Mouse (Mus musculus): ENCODE measurements around the gene Olfr1197.

Gene Olfr1197

DNA sequence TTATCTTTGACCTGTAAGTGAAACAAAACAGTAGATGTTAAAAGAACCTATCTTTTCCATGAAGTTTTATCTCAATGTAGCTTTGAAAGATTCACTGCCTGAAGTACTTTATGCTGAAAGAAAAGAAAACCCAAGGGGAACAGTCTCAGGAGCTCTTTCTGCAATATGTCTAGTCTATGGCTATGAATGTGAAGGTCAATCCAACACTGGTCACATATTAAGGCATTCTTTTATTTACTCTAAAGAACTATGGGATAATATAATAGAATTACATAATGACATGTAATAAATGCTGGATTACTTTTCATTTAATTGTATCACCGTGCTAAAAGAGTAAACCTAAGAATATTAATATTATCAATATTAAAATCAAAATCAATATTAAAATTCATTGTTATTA lies at the start of gene Olfr1197:
TSS of gene Olfr1197 (minus strand) at position 101 of the 400 bp plus-strand sequence.
- DNase-seq: no peak

DNA sequence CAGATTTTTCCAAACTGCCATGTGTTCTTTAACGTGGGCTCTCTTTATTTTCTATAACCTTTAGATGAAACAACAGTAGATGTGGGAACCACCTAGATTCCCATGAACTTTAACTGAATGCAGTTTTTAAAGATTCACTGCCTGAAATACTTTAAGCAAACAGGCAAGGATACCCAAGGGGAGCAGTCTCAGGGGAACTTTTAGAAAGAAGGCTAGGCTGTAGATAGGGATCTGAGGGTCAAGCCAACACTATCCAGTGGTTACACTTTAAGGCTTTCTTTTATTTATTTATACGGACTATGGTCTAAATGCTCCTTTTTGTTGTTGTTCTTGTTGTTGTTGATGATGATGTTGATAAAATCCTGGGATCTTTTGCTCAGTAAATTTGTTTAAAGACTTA lies 38.2 kb upstream of the Olfr1197 start, which contains the start of gene Olfr1200:
TSS of gene Olfr1200 (minus strand) at position 101 of the 400 bp plus-strand sequence.
- no peak for DNase-seq

DNA sequence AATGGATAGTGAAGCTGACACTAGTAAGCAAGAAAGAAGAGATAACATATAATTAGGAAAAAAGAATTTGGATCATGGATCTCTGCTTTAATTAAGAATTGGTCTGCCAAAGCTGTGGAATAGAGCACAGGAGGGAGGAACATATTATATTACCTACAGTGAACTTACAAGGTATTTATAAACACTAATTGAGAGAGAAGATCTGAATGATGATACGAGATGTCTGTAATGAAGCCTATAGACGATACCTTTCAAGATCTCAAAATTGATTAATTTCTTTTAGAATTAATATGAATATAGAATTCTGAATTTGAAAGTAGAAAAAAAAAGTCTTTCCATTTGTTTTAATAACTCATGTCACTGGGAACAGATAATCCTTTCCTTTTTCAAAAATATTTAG lies 28.2 kb upstream of the Olfr1197 start, which contains the start of gene Olfr1199:
TSS of gene Olfr1199 (minus strand) at position 101 of the 400 bp plus-strand sequence.
- no peak for DNase-seq

DNA sequence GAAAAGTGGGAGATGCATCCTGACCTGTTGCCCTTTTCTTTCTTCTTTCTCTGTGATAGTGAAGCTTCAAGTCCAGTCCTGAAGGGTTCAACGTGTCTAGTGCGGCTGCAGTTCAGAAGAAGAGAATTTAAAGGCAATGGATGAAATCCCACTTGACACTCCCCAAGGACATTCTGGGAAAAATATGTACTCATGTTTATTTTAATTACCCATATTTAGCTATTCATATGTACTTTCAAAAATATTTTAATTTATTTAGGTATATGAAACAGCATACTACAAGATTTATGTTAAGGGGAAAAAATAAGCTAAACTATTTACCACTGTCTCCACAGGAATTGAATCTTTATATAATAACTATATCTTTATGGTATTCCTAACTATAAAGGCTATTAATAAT lies 19.1 kb upstream of the Olfr1197 start, which contains the start of gene Olfr1198:
TSS of gene Olfr1198 (minus strand) at position 101 of the 400 bp plus-strand sequence.
- DNase-seq: no peak

DNA sequence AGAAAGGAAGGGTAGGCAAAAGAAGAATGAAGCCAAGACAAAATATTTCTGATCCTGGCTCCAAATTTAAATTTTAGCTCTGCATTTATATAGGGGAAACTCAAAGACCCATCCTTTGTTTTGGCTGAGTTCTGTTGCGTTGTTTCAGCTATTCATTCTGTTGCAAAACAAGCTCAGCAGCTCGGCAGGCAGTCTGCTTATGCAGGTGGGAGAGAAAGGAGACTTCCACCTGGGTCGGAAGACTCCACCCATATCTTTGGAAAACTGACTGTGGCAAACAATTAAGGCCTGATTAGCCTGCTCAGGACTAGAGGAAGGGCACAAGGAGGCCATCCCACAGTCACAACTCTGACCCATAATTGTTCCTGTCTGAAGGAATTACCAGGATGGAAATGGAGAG lies 11.2 kb upstream of the Olfr1197 start:
- no peak for DNase-seq

DNA sequence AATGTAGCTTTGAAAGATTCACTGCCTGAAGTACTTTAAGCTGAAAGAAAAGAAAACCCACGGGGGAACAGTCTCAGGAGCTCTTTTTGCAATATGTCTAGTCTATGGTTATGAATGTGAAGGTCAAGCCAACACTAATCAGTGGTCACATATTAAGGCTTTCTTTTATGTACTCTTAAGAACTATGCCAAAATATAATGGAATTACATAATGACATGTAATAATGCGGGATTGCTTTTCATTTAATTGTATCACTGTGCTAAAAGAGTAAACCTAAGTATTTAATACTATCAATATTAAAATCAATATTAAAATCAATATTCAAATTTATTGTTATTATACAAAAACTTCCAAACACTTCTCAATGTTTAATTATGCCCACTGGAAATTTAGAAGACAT lies 27.7 kb downstream of the Olfr1197 start, which contains the start of gene Olfr1196:
TSS of gene Olfr1196 (minus strand) at position 101 of the 400 bp plus-strand sequence.
- DNase-seq: no peak

DNA sequence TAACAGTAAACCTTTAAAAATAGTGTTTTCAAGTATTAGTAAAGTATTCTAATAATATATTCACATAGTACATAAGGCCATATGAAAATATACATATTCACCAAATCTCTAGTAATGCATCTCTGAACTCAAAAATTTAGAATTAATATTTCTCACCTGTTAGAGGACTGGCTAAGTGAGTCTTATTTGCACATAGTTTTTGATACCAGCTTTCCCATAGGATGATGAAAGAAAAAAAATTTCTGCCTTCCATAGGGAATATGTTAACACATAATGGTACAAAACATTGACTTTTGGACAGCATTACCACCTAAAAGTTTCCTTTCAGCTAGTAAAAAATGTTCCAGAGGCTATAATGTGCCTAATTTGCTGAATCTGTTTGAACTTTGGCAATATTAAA lies 43.1 kb downstream of the Olfr1197 start, which contains the start of gene Olfr1195:
TSS of gene Olfr1195 (minus strand) at position 101 of the 400 bp plus-strand sequence.
- DNase-seq: no peak
